Mouse (Mus musculus) olfactory bulb, adult 2 months (tissue): ENCODE data around the gene Gnas. TPM values are rescaled to one million over a fixed set of nuclear protein-coding genes. Genes with fewer than 3 reads are reported as not detected.

ENCODE experiments used
- H3K27ac ChIP-seq: fragments of 200-500 bp; 2 replicates; pipeline ENCODE4 v1.5.1; 2012; ENCODE audit warnings: low read depth, low read length; ENCODE audit not compliant: insufficient read depth
- H3K4me1 ChIP-seq: fragments of 200-500 bp; 2 replicates; pipeline ENCODE4 v1.6.1; 2012; ENCODE audit warnings: low read length; ENCODE audit not compliant: control insufficient read depth, insufficient read depth
- H3K4me3 ChIP-seq: fragments of 200-500 bp; 2 replicates; pipeline ENCODE4 v1.5.1; 2012; ENCODE audit warnings: mild to moderate bottlenecking, low read depth, low read length, moderate library complexity; ENCODE audit not compliant: insufficient read depth
- CTCF ChIP-seq: fragments of 200-500 bp; IDR thresholded peaks from 2 replicates; pipeline ENCODE4 v1.5.1; 2012; ENCODE audit warnings: low read depth, mild to moderate bottlenecking, low read length, moderate library complexity; ENCODE audit not compliant: insufficient read depth
- POLR2A ChIP-seq: fragments of 200-500 bp; IDR thresholded peaks from 2 replicates; pipeline ENCODE4 v1.6.1; 2012; ENCODE audit warnings: mild to moderate bottlenecking, low read depth, low read length, moderate library complexity; ENCODE audit not compliant: insufficient read depth
- WGBS: fragments of 180-500 bp; shearing (Covaris S2); methylation state at CpG from one replicate; pipeline ENCODE4 v1.1.7; 2018; 5-methylcytosine and 5-hydroxymethylcytosine counted together
- polyA plus RNA-seq: library from polyadenylated mRNA; stranded (reverse); fragments of >200 nt; gene quantifications from 2 replicates; pipeline ENCODE4 v1.2.4, GENCODE M21; 2012; ENCODE audit warnings: low replicate concordance; ENCODE audit not compliant: missing spikeins, insufficient read depth, insufficient read length

Gene Gnas
- polyA plus RNA-seq, 1 experiment = 195 TPM

DNA sequence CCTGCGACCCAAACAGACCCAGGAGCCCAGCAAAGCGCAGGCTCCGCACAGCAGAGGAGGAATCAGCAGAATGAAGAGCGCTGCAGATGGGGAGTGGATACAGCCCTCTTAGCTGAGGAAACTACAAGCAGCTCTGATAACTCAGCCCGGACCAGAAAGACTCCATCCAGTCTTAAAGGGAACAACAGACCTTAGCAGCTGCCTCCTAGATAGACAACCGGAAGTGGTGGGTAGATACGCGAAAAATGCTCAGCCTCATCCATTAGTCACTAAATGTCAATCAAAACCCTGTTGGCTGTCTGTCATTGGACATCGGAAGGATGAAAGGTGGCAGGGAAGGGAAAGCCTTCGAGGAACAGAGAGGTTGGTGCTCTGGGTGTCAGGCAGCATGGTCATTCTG, 82.5 kb downstream of the Gnas start:
- Histone ChIP-seq H3K27ac (no peak overlapping the region), H3K4me1 (no peaks in the 10 kb centered on the region), H3K4me3 (no peak overlapping the region)
- no peak for TF ChIP-seq CTCF
- TF ChIP-seq POLR2A = no peak
- 88% methylated on average over 10 of the region's 10 CpGs for WGBS

DNA sequence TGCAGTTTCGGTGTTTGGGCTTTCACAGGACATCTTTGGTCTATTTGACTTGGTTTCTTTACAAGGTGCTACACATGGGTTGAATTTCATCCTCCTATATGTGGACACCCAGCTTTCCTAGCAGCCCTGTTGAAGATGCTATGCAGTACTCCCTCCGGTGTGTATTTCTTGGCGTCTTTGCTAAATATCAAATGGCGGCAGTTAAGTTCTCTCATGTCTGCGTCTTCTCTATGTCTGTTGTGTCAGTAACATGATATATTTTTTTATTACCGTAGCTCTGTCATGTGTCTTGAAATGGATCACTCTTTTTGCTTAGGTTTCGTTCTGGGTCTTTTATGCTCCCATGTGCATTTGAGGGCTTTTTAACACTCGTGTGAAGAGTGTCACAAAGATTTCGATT, 96.9 kb downstream of the Gnas start:
- no peak overlapping the region for H3K4me3 ChIP-seq
- TF ChIP-seq POLR2A (no peak), CTCF (no peak)
- H3K4me1 ChIP-seq = no peaks in the 10 kb centered on the region
- 93% methylated on average over 9 of the region's 9 CpGs for WGBS
- H3K27ac ChIP-seq = no peak overlapping the region

- Histone ChIP-seq H3K27ac (no peak overlapping the region), H3K4me3 (no peak overlapping the region), H3K4me1 (no peaks in the 10 kb centered on the region)
- TF ChIP-seq CTCF (no peak), POLR2A (no peak)
- 87% methylated on average over 3 of the region's 3 CpGs for WGBS
Observed at GRCm38 (mm10) chr2:174391936-174392335, 107.8 kb downstream of the Gnas start.

DNA sequence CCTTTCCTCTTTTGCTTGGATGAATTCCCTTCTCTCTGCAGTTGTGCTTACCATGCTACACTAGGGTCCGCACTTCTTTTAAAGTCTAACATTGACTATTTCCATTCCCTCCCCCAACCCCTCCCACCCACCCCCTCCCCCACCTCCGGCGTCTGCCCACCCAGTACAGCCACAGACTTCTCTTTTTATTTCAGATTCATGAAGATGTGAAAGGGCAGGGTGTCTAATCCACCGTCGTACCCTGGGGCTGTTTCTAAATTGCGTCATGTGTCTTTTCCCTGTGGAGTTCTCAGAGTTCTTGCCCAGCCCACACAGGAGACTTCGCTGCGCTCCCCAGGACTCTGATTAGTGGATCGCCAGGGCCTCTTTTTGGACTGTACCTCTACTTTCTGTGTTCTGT, 108.4 kb downstream of the Gnas start:
- Histone ChIP-seq H3K4me1 (no peaks in the 10 kb centered on the region), H3K4me3 (no peak overlapping the region), H3K27ac (no peak overlapping the region)
- WGBS = 49% methylated on average over 9 of the region's 9 CpGs
- no peak for TF ChIP-seq CTCF
- TF ChIP-seq POLR2A = no peak

DNA sequence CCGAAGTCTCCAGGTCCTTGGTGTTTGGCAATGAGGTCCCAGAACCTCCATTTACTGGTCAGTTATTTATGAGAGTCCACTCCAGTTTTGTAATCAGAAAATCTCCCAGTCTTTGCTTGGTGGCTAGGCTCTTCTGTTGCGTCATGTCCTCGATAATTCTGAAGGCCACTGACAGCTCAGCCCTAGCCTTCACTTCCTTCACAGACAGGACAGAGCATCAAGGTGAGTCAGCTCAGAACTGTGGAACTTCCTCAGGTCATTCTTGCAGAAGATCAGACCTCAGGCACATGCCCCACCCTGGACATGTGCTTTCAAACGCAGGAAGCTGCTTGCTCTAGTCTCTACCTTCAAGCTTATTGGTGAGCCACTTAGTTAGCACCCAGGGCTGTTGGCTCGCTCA, 109.3 kb downstream of the Gnas start:
- no peak overlapping the region for H3K4me3 ChIP-seq
- TF ChIP-seq POLR2A = no peak
- TF ChIP-seq CTCF = no peak
- 84% methylated on average over 5 of the region's 5 CpGs for WGBS

More for the DNA sequence above, 109.3 kb downstream of the Gnas start:
- no peaks in the 10 kb centered on the region for H3K4me1 ChIP-seq
- H3K27ac ChIP-seq = no peak overlapping the region

Other genes with a start within 250 kb of the Gnas start
- 78.7 TPM in 1 of 2 replicates, not detected in the other for gene Stx16, start 208.0 kb upstream of the Gnas start, polyA plus RNA-seq
- not detected in 2 replicates for gene Npepl1, start 174.0 kb upstream of the Gnas start, polyA plus RNA-seq
- gene Gm20721, start 62.4 kb downstream of the Gnas start, polyA plus RNA-seq = not detected in 2 replicates
- not detected in 2 replicates for gene Nelfcd, start 131.5 kb downstream of the Gnas start, polyA plus RNA-seq
- gene Ctsz, start 154.7 kb downstream of the Gnas start, polyA plus RNA-seq = not detected in 2 replicates
- gene Tubb1, start 166.4 kb downstream of the Gnas start, polyA plus RNA-seq = not detected in 2 replicates
- gene Atp5e, start 179.8 kb downstream of the Gnas start, polyA plus RNA-seq = not detected in 2 replicates
- not detected in 2 replicates for gene Prelid3b, start 188.8 kb downstream of the Gnas start, polyA plus RNA-seq